Mouse (Mus musculus) lung, embryonic 16.5 days (tissue): ENCODE results near the gene Plekha4. TPM values are rescaled to one million over a fixed set of nuclear protein-coding genes. Genes with fewer than 3 reads are reported as not detected.

Experiments used
- ATAC-seq: fragments of 200-750 bp; cut with Nextera tagmentation; 2 replicates; pipeline ENCODE4 v1.8.0; 2017; ENCODE audit warnings: low read depth, mild to moderate bottlenecking, moderate library complexity
- H3K27ac ChIP-seq: fragments of 300-500 bp; sonication (generic); 2 replicates; pipeline ENCODE4 v1.5.1; 2014; ENCODE audit warnings: mild to moderate bottlenecking, control low read depth, low read length
- H3K27me3 ChIP-seq: fragments of 300-500 bp; sonication (generic); 2 replicates; pipeline ENCODE4 v1.6.1; 2014; ENCODE audit warnings: low read depth, low read length, mixed read lengths; ENCODE audit not compliant: control insufficient read depth, insufficient read depth
- H3K36me3 ChIP-seq: fragments of 300-500 bp; sonication (generic); 2 replicates; pipeline ENCODE4 v1.6.1; 2014; ENCODE audit warnings: low read length; ENCODE audit not compliant: control insufficient read depth, insufficient read depth
- H3K4me1 ChIP-seq: fragments of 300-500 bp; sonication (generic); replicated peaks from 2 replicates; pipeline ENCODE4 v1.6.1; 2014; ENCODE audit warnings: low read length, mixed read lengths; ENCODE audit not compliant: control insufficient read depth, insufficient read depth
- H3K4me2 ChIP-seq: fragments of 300-500 bp; sonication (generic); 2 replicates; pipeline ENCODE4 v1.6.1; 2014; ENCODE audit warnings: low read depth, low read length, control low read depth
- H3K4me3 ChIP-seq: fragments of 300-500 bp; sonication (generic); 2 replicates; pipeline ENCODE4 v1.5.1; 2014; ENCODE audit warnings: mild to moderate bottlenecking, low read length, control low read depth
- H3K9ac ChIP-seq: fragments of 300-500 bp; sonication (generic); 2 replicates; pipeline ENCODE4 v1.6.1; 2014; ENCODE audit warnings: low read length, control low read depth
- H3K9me3 ChIP-seq: fragments of 300-500 bp; sonication (generic); 2 replicates; pipeline ENCODE4 v1.6.1; 2016; ENCODE audit warnings: low read length; ENCODE audit not compliant: control insufficient read depth
- WGBS: fragments of 180-500 bp; shearing (Covaris S2); extraction: QIAGEN DNeasy Blood & Tissue Kit; methylation state at CpG from one replicate; pipeline ENCODE4 v1.1.7; 2014; 5-methylcytosine and 5-hydroxymethylcytosine counted together
- polyA plus RNA-seq: library from polyadenylated mRNA; unstranded; fragments of >200 nt; fragmentation: Nextera tagmentation; extraction: Ambion mirVana; gene quantifications from 2 replicates; pipeline ENCODE4 v1.2.1, GENCODE M21; 2015

Gene Plekha4
- polyA plus RNA-seq, 1 experiment from 2014 or later, result 2.3 TPM

- WGBS, result under 1% methylated on average over 40 of the region's 42 CpGs
- peak; percentile 72 for ATAC-seq
- H3K27ac ChIP-seq, result peak within 1 kb of the TSS; percentile 93
- H3K9ac ChIP-seq, result peak within 1 kb of the TSS; percentile 92
- peak within 1 kb of the TSS; percentile 66 for H3K4me2 ChIP-seq
- peak within 1 kb of the TSS; percentile 78 for H3K4me3 ChIP-seq
- peaks cover 30% of the 10 kb centered on the region for H3K4me1 ChIP-seq
- H3K9me3 ChIP-seq, result no peaks in the 10 kb centered on the region
- H3K36me3 ChIP-seq, result no peaks in the 10 kb centered on the region
- H3K27me3 ChIP-seq, result no peaks in the 10 kb centered on the region
Measured at GRCm38 (mm10) chr7:45570103-45570741, 44.1 kb downstream of the Plekha4 start, which contains the start of gene Bcat2. Bcat2 (plus strand) TSS chr7:45570153.

- WGBS, result 42% methylated on average over 1 of the region's 1 CpGs
- ATAC-seq, result no peak
- H3K27me3 ChIP-seq, result no peaks in the 10 kb centered on the region
- peaks cover 5% of the 10 kb centered on the region; the same call in 1 of the 2 replicates for H3K36me3 ChIP-seq
- H3K4me1 ChIP-seq, result peaks cover 30% of the 10 kb centered on the region
- no peak overlapping the region for H3K4me3 ChIP-seq
- H3K9ac ChIP-seq, result no peak overlapping the region
- H3K27ac ChIP-seq, result no peak overlapping the region
- H3K4me2 ChIP-seq, result 0 out of 2 replicates have a peak overlapping the region, but pooled peaks have one; percentile 66
- H3K9me3 ChIP-seq, result no peaks in the 10 kb centered on the region
Measured at GRCm38 (mm10) chr7:45571966-45572365, 45.8 kb downstream of the Plekha4 start.

GRCm38 (mm10) chr7:45573954-45574353, 47.8 kb downstream of the Plekha4 start:
- H3K9me3 ChIP-seq, result no peaks in the 10 kb centered on the region
- no peak overlapping the region for H3K9ac ChIP-seq
- peaks cover 13% of the 10 kb centered on the region; the same call in 1 of the 2 replicates for H3K36me3 ChIP-seq
- no peak overlapping the region for H3K27ac ChIP-seq
- 56% methylated on average over 8 of the region's 8 CpGs for WGBS
- no peak for ATAC-seq
- no peak overlapping the region for H3K4me2 ChIP-seq
- H3K27me3 ChIP-seq, result no peaks in the 10 kb centered on the region
- H3K4me1 ChIP-seq, result peaks cover 19% of the 10 kb centered on the region
- H3K4me3 ChIP-seq, result no peak overlapping the region

GRCm38 (mm10) chr7:45574472-45575379, 48.6 kb downstream of the Plekha4 start:
- H3K36me3 ChIP-seq, result peaks cover 15% of the 10 kb centered on the region; the same call in 1 of the 2 replicates
- no peak overlapping the region for H3K9ac ChIP-seq
- H3K4me2 ChIP-seq, result no peak overlapping the region
- peaks cover 17% of the 10 kb centered on the region for H3K4me1 ChIP-seq
- 80% methylated on average over 15 of the region's 15 CpGs for WGBS
- ATAC-seq, result no peak
- H3K4me3 ChIP-seq, result no peak overlapping the region
- no peaks in the 10 kb centered on the region for H3K9me3 ChIP-seq
- H3K27me3 ChIP-seq, result no peaks in the 10 kb centered on the region
- no peak overlapping the region for H3K27ac ChIP-seq

GRCm38 (mm10) chr7:45585923-45586322, 59.8 kb downstream of the Plekha4 start:
- 89% methylated on average over 6 of the region's 6 CpGs for WGBS
- peaks cover 4% of the 10 kb centered on the region for H3K4me1 ChIP-seq
- no peaks in the 10 kb centered on the region for H3K27me3 ChIP-seq
- H3K4me2 ChIP-seq, result no peak overlapping the region
- no peak overlapping the region for H3K4me3 ChIP-seq
- no peak for ATAC-seq
- no peak overlapping the region for H3K27ac ChIP-seq
- H3K9ac ChIP-seq, result no peak overlapping the region
- no peaks in the 10 kb centered on the region for H3K9me3 ChIP-seq
- peaks cover 15% of the 10 kb centered on the region for H3K36me3 ChIP-seq

GRCm38 (mm10) chr7:45587631-45588592, 61.8 kb downstream of the Plekha4 start:
- ATAC-seq, result no peak
- no peak overlapping the region for H3K27ac ChIP-seq
- no peak overlapping the region for H3K4me2 ChIP-seq
- H3K4me1 ChIP-seq, result peaks cover 4% of the 10 kb centered on the region
- no peak overlapping the region for H3K4me3 ChIP-seq
- H3K36me3 ChIP-seq, result peaks cover 10% of the 10 kb centered on the region
- WGBS, result 92% methylated on average over 23 of the region's 23 CpGs
- no peaks in the 10 kb centered on the region for H3K27me3 ChIP-seq
- no peak overlapping the region for H3K9ac ChIP-seq
- no peaks in the 10 kb centered on the region for H3K9me3 ChIP-seq

GRCm38 (mm10) chr7:45589173-45589572, 63.0 kb downstream of the Plekha4 start:
- Histone ChIP-seq H3K9me3 (no peaks in the 10 kb centered on the region), H3K9ac (peak overlapping the region; percentile 59), H3K27me3 (no peaks in the 10 kb centered on the region), H3K27ac (no peak overlapping the region), H3K4me1 (peaks cover 4% of the 10 kb centered on the region), H3K4me3 (peak overlapping the region; percentile 47), H3K36me3 (peaks cover 9% of the 10 kb centered on the region), H3K4me2 (peak overlapping the region; percentile 63)
- ATAC-seq, result peak; percentile 99
- WGBS, result 4% methylated on average over 19 of the region's 19 CpGs

GRCm38 (mm10) chr7:45589898-45590297, 63.8 kb downstream of the Plekha4 start:
- no peak overlapping the region for H3K4me2 ChIP-seq
- no peaks in the 10 kb centered on the region for H3K27me3 ChIP-seq
- H3K4me3 ChIP-seq, result no peak overlapping the region
- ATAC-seq, result no peak
- peaks cover 4% of the 10 kb centered on the region for H3K4me1 ChIP-seq
- peaks cover 9% of the 10 kb centered on the region for H3K36me3 ChIP-seq
- H3K9me3 ChIP-seq, result no peaks in the 10 kb centered on the region
- WGBS, result 96% methylated on average over 5 of the region's 5 CpGs
- no peak overlapping the region for H3K27ac ChIP-seq
- H3K9ac ChIP-seq, result no peak overlapping the region
